Mouse (Mus musculus) forebrain, postnatal 0 days (tissue): ENCODE results near the gene Acat3. TPM values are rescaled to one million over a fixed set of nuclear protein-coding genes. Genes with fewer than 3 reads are reported as not detected.
"Not testable (repeated sequence)": the region's sequence is repeated elsewhere in the genome, so short reads cannot be mapped to it uniquely, and the experiment has no call there.

Experiments
- ATAC-seq: fragments of 200-750 bp; cut with Nextera tagmentation; 2 replicates; pipeline ENCODE4 v1.8.0; 2017; ENCODE audit warnings: mild to moderate bottlenecking, moderate library complexity
- DNase-seq: peaks from one replicate; pipeline ENCODE4 v3.0.0-alpha.2; 2015
- H3K27ac ChIP-seq: fragments of 300-500 bp; sonication (generic); 2 replicates; pipeline ENCODE4 v1.5.1; 2014; ENCODE audit warnings: low read depth, mild to moderate bottlenecking, antibody characterized with exemption, low read length, moderate library complexity, mixed read lengths
- H3K27me3 ChIP-seq: fragments of 300-500 bp; sonication (generic); 2 replicates; pipeline ENCODE4 v1.6.1; 2014; ENCODE audit warnings: mild to moderate bottlenecking, low read length, mixed read lengths; ENCODE audit not compliant: insufficient read depth
- H3K36me3 ChIP-seq: fragments of 300-500 bp; sonication (generic); 2 replicates; pipeline ENCODE4 v1.6.1; 2014; ENCODE audit warnings: mild to moderate bottlenecking, moderate library complexity; ENCODE audit not compliant: insufficient read depth
- H3K4me1 ChIP-seq: fragments of 300-500 bp; sonication (generic); 2 replicates; pipeline ENCODE4 v1.6.1; 2014; ENCODE audit warnings: antibody characterized with exemption; ENCODE audit not compliant: insufficient read depth
- H3K4me2 ChIP-seq: fragments of 300-500 bp; sonication (generic); 2 replicates; pipeline ENCODE4 v1.6.1; 2014; ENCODE audit warnings: low read depth, mild to moderate bottlenecking, moderate library complexity
- H3K4me3 ChIP-seq: fragments of 300-500 bp; sonication (generic); 2 replicates; pipeline ENCODE4 v1.5.1; 2014; ENCODE audit warnings: low read depth, low read length, mixed read lengths
- H3K9ac ChIP-seq: fragments of 300-500 bp; sonication (generic); 2 replicates; pipeline ENCODE4 v1.6.1; 2014; ENCODE audit warnings: mild to moderate bottlenecking
- H3K9me3 ChIP-seq: fragments of 300-500 bp; sonication (generic); 2 replicates; pipeline ENCODE4 v1.6.1; 2016; ENCODE audit warnings: low read length
- CTCF ChIP-seq: sonication (generic); IDR thresholded peaks from 2 replicates; pipeline ENCODE4 v1.5.1; 2016; ENCODE audit warnings: antibody characterized with exemption, control low read depth, low read depth
- WGBS: fragments of 180-500 bp; shearing (Covaris S2); extraction: QIAGEN DNeasy Blood & Tissue Kit; methylation state at CpG from one replicate; pipeline ENCODE4 v1.1.7; 2014; 5-methylcytosine and 5-hydroxymethylcytosine counted together
- polyA plus RNA-seq: library from polyadenylated mRNA; unstranded; fragments of >200 nt; fragmentation: Nextera tagmentation; extraction: Ambion mirVana; gene quantifications from 2 replicates; pipeline ENCODE4 v1.2.1, GENCODE M21; 2015
- total RNA-seq: library from RNA; depleted of rRNA; stranded (reverse); fragments of >200 nt; gene quantifications from 2 replicates; pipeline ENCODE4 v1.2.3, GENCODE M21; 2014

Acat3 gene
- total and polyA plus RNA-seq, 2 experiments from 2014 or later, result 0.85 to 1.5 TPM

- under 1% methylated on average over 38 of the region's 42 CpGs for WGBS
- Histone ChIP-seq H3K27ac (peak within 1 kb of the TSS; percentile 83), H3K4me3 (peak within 1 kb of the TSS; percentile 64), H3K4me2 (peak within 1 kb of the TSS; percentile 79), H3K27me3 (no peaks in the 10 kb centered on the region), H3K9me3 (no peaks in the 10 kb centered on the region), H3K9ac (peak within 1 kb of the TSS; percentile 58), H3K36me3 (peaks cover 16% of the 10 kb centered on the region; the same call in 1 of the 2 replicates), H3K4me1 (peaks cover 16% of the 10 kb centered on the region)
- ATAC-seq, result peak; percentile 99
- DNase-seq, result peak; percentile 97
- no peak for TF ChIP-seq CTCF
Measured at GRCm38 (mm10) chr17:12960331-12960873, 20.0 kb upstream of the Acat3 start, which contains the start of gene Acat2. Gene Acat2 (minus strand): TSS chr17:12960747.

- WGBS, result 13% methylated on average over 1 of the region's 2 CpGs
- H3K27me3 ChIP-seq, H3K9me3 ChIP-seq, H3K9ac ChIP-seq, DNase-seq, H3K4me3 ChIP-seq, ATAC-seq, H3K27ac ChIP-seq: not testable (repeated sequence)
- H3K36me3 ChIP-seq, result peaks cover 16% of the 10 kb centered on the region; the same call in 1 of the 2 replicates
- peak overlapping the region; percentile 40 for H3K4me2 ChIP-seq
- H3K4me1 ChIP-seq, result peaks cover 16% of the 10 kb centered on the region
Measured at GRCm38 (mm10) chr17:12959377-12959776, 19.0 kb upstream of the Acat3 start.

GRCm38 (mm10) chr17:12956664-12957063 is 16.3 kb upstream of the Acat3 start:
- H3K9ac ChIP-seq, result no peak overlapping the region
- H3K27ac ChIP-seq, result no peak overlapping the region
- no peaks in the 10 kb centered on the region for H3K9me3 ChIP-seq
- ATAC-seq (no peak), DNase-seq (no peak)
- no peak overlapping the region for H3K4me2 ChIP-seq
- H3K36me3 ChIP-seq, result peaks cover 30% of the 10 kb centered on the region
- peaks cover 16% of the 10 kb centered on the region for H3K4me1 ChIP-seq
- TF ChIP-seq CTCF, result no peak
- H3K4me3 ChIP-seq, result no peak overlapping the region
- 87% methylated on average over 8 of the region's 8 CpGs for WGBS
- no peaks in the 10 kb centered on the region for H3K27me3 ChIP-seq

GRCm38 (mm10) chr17:12949669-12950068 is 9.3 kb upstream of the Acat3 start:
- H3K4me3 ChIP-seq, result no peak overlapping the region
- no peaks in the 10 kb centered on the region for H3K27me3 ChIP-seq
- H3K27ac ChIP-seq, result no peak overlapping the region
- no peaks in the 10 kb centered on the region for H3K4me1 ChIP-seq
- H3K9me3 ChIP-seq, result no peaks in the 10 kb centered on the region
- ATAC-seq (no peak), DNase-seq (no peak)
- WGBS, result 94% methylated on average over 5 of the region's 5 CpGs
- TF ChIP-seq CTCF, result no peak
- no peak overlapping the region for H3K4me2 ChIP-seq
- peaks cover 62% of the 10 kb centered on the region for H3K36me3 ChIP-seq
- H3K9ac ChIP-seq, result no peak overlapping the region

GRCm38 (mm10) chr17:12942459-12943162 is 2.2 kb upstream of the Acat3 start:
- H3K27me3 ChIP-seq, result no peaks in the 10 kb centered on the region
- DNase-seq (no peak), ATAC-seq (no peak)
- no peaks in the 10 kb centered on the region for H3K9me3 ChIP-seq
- WGBS, result 94% methylated on average over 6 of the region's 6 CpGs
- H3K27ac ChIP-seq, result no peak overlapping the region
- TF ChIP-seq CTCF, result no peak
- H3K36me3 ChIP-seq, result peaks cover 41% of the 10 kb centered on the region
- H3K4me3 ChIP-seq, result no peak overlapping the region
- no peak overlapping the region for H3K9ac ChIP-seq
- H3K4me2 ChIP-seq, result no peak overlapping the region
- no peaks in the 10 kb centered on the region for H3K4me1 ChIP-seq

- no peak overlapping the region for H3K9ac ChIP-seq
- H3K27ac ChIP-seq, result no peak overlapping the region
- 74% methylated on average over 8 of the region's 8 CpGs for WGBS
- H3K4me1 ChIP-seq, result no peaks in the 10 kb centered on the region
- H3K4me2 ChIP-seq, result no peak overlapping the region
- H3K27me3 ChIP-seq, result no peaks in the 10 kb centered on the region
- H3K36me3 ChIP-seq, result peaks cover 39% of the 10 kb centered on the region
- DNase-seq (no peak), ATAC-seq (no peak)
- TF ChIP-seq CTCF, result no peak
- H3K9me3 ChIP-seq, result no peaks in the 10 kb centered on the region
- H3K4me3 ChIP-seq, result no peak overlapping the region
Measured at GRCm38 (mm10) chr17:12941543-12942260, 1.3 kb upstream of the Acat3 start.

- not testable (repeated sequence) for H3K27me3 ChIP-seq, H3K27ac ChIP-seq, H3K4me1 ChIP-seq, H3K4me3 ChIP-seq, H3K9ac ChIP-seq, DNase-seq, H3K9me3 ChIP-seq
- WGBS, result 36% methylated on average over 2 of the region's 12 CpGs
- peak overlapping the region; percentile 44 for H3K4me2 ChIP-seq
- ATAC-seq, result peak; percentile 47; the same call in 1 of the 2 replicates
- peaks cover 22% of the 10 kb centered on the region for H3K36me3 ChIP-seq
Measured at GRCm38 (mm10) chr17:12939377-12940148, 837 bp downstream of the Acat3 start.
